Mouse (Mus musculus): ENCODE measurements around the gene Podn.
"Not testable (repeated sequence)": the region's sequence is repeated elsewhere in the genome, so short reads cannot be mapped to it uniquely, and the experiment has no call there.

DNA sequence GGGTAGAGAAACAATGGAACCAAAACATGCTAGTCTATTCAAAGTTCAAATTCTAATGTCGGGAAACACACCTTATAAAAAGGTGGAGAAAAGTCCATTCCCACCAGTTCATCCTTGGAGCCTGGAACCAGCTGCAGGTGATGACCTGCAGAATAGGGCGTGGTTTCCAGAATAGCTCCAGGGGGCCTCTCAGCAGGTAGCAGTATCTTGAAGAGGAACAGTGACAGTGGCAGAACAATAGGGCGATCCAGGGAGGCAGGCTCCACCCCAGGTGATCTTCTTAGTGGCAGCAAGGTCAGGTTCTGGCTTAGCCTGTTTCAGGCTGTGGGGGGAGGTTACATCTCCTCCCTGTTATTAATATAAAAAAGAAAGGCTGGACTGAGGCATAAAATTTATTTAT lies 49.3 kb upstream of the Podn start:
- TF ChIP-seq CTCF (conservative IDR thresholded peaks at IDR 0.05; ENCODE audit: insufficient read depth, insufficient read length, low read depth, low read length); POLR2A (IDR thresholded peaks at IDR 0.05; ENCODE audit: low read depth, low read length): not testable (repeated sequence)
